Mouse (Mus musculus) embryonic fibroblast, embryonic 13.5 days (primary cell): ENCODE measurements around the gene Acpp.

Source experiments
- CTCF ChIP-seq: IDR thresholded peaks from 2 replicates; pipeline ENCODE4 v1.5.1; 2011; ENCODE audit warnings: mild to moderate bottlenecking, control low read depth, low read length, moderate library complexity, borderline replicate concordance; ENCODE audit not compliant: insufficient read depth
- POLR2A ChIP-seq: IDR thresholded peaks from 2 replicates; pipeline ENCODE4 v1.6.1; 2011; ENCODE audit warnings: low read depth, mild to moderate bottlenecking, control low read depth, low read length, moderate library complexity

- TF ChIP-seq CTCF (no peak), POLR2A (no peak)
These were observed 32.7 kb downstream of the Acpp start for GRCm38 (mm10) chr9:104304800-104305199.
